Mouse (Mus musculus): ENCODE measurements around the gene Gorasp2.

The Gorasp2 gene

GRCm38 (mm10) chr2:70661715-70662495 is 529 bp downstream of the Gorasp2 start, which contains the start of gene Gm26558:
Gene Gm26558, minus strand, starts transcription at chr2:70662108.
- peak; percentile 42 for DNase-seq

DNA sequence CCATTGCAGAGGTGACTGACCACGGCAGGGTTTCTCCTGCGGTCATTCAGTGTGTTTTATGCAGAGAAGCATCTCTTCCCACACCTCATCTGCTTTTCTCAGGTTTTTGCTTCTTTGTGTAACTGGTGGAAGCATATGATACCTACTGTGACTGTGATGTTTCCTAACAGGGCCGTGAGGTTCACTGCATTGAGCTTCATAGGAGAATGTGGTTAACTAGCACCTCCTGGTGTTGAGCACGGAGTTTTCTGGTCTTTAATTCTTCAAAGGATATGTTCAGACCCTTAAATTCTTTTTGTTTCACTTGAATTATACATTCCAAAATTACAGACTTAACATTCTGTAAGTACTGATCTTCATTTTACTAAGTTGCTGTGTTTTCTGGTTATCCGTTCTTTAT is 2.4 kb downstream of the Gorasp2 start:
- no peak for DNase-seq

- no peak for DNase-seq
Observed at GRCm38 (mm10) chr2:70667016-70667415, 5.6 kb downstream of the Gorasp2 start.

GRCm38 (mm10) chr2:70669241-70669640 is 7.9 kb downstream of the Gorasp2 start:
- DNase-seq = no peak

GRCm38 (mm10) chr2:70669896-70670295 is 8.5 kb downstream of the Gorasp2 start:
- DNase-seq = no peak

GRCm38 (mm10) chr2:70672476-70672875 is 11.1 kb downstream of the Gorasp2 start:
- no peak for DNase-seq

DNA sequence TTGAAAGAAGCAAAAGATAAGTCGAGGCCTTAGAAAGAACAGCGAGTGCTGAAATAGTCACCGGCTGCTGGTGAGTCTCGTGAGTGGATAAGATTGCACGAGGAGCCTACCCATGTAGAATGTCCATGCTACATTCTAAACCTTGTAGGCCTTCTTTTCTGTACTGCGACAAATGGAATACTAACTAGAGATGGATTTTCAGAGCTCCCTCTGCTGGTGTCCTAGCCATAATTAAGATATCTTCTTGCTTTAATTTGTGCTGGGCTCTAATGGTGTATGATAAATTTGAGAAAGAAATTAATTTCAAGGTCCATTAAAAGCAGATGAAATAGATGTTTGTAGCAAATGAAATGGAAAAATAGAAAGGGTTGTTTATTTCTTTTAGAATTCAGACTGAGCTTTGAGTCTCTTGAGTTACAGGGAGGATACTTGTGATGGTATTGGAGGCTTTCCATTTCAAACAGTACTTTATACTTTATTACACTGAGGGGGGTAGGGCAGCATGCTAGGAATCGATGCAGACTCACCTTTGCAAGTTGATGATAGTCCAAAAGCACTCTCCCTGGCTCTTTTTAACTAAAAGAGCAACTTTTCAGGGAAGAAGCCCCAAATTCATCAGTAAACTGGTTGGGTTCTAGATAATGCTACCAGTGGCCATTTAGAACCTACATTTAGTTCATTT is 12.2 kb downstream of the Gorasp2 start:
- DNase-seq = no peak

GRCm38 (mm10) chr2:70682324-70682723 is 20.9 kb downstream of the Gorasp2 start:
- DNase-seq = no peak

GRCm38 (mm10) chr2:70688454-70689078 is 27.2 kb downstream of the Gorasp2 start:
- no peak for DNase-seq

DNA sequence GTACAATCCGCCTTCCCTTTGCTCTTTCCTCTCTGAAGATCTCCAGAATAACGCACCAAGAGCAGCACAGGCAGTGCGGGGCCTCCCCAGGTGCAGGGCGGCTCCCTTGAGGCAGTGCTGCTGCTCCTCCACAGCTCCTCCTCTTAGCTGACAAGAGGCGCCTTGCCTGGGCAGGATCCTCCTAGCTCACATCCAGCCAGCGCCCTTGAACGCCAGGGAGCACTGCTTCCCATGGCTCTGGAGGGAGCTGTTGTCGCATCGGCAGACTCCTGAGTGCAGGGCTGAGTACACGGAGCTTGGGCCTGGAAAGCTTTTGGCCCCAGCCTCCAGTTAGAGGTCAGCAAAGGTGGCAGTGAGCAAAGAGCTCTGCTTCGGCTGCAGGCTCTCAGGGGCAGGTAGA is 28.8 kb downstream of the Gorasp2 start:
- no peak for DNase-seq

DNA sequence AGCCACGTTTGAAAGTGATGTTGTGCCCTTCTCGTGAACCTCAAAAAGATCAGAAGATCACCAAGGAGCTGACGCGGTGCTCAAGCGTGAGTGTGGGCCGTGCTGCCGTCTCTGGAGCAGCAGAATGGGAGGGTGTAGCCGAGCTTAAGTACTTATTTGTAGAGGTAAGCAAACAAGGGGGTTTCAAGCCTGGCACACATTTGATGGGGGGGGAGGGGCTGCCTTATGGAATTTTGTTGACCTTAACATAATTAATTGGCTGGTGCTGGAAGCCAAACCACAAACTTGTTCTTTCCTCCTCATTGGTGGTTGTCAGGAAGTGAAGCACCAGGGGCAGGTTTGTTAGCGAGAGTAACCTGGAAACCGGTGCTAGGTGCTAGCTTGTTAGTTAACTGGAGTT is 34.3 kb downstream of the Gorasp2 start:
- no peak for DNase-seq

- no peak for DNase-seq
Observed at GRCm38 (mm10) chr2:70700851-70701250, 39.5 kb downstream of the Gorasp2 start.

DNA sequence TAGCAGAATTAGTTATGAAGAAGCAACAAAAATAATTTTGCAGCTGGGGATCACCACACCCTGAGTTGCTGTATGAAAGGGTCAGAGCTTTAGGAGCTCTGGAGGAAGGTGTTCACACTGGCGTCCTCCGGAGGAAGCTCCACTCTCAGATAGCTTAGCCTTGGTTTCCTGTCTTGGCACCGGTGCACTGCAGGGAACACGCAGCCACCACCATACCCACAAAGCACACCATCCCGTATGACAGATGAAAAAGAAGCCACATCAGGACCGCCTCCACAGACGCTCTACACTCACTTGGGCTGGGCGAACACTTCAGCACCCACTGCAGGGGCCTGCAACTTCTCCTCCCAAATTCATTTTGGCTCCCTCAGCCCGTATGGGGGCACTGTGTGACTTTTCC is 40.2 kb downstream of the Gorasp2 start:
- DNase-seq = no peak

- no peak for DNase-seq
Observed at GRCm38 (mm10) chr2:70702403-70702802, 41.0 kb downstream of the Gorasp2 start.

GRCm38 (mm10) chr2:70708986-70709730 is 47.8 kb downstream of the Gorasp2 start:
- DNase-seq = no peak

DNA sequence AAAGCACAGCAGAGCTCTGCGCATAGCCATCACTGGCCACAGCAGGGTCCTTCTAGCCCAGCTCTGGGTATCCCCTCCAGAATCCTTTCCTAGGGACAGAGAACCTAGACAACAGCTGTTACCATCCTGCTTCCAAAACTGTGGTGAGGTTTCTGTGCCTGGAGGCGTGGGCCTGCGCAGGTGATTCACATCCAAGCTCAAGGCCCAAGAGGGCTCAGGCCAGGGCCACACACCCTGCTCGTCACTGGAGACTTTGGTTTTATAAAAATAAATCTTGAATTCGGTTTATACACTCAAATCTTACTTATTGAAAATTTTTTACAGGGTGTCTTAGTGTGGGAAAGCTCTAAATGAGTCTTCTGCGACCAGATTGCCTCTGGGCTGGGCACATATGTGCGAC is 48.9 kb downstream of the Gorasp2 start:
- DNase-seq = no peak

DNA sequence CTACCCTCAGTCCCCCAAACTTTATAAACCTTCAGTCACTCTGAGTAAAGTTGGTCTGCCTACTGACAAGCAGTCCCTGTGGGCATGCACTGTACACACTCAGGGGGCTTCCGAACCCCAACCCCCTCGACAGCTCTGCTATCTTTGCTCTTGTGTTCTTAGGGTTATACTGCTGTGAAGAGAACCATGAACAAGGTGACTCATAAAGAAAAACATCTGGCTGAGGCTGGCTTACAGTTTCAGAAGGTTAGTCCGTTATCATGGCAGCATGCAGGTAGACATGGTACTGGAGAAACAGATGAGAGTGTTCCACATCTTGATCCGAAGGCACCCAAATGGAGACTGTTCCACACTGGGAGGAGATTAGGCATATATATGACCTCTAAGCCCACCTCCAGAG is 49.5 kb downstream of the Gorasp2 start:
- DNase-seq = no peak

GRCm38 (mm10) chr2:70723610-70724243 is 62.4 kb downstream of the Gorasp2 start:
- no peak for DNase-seq

DNA sequence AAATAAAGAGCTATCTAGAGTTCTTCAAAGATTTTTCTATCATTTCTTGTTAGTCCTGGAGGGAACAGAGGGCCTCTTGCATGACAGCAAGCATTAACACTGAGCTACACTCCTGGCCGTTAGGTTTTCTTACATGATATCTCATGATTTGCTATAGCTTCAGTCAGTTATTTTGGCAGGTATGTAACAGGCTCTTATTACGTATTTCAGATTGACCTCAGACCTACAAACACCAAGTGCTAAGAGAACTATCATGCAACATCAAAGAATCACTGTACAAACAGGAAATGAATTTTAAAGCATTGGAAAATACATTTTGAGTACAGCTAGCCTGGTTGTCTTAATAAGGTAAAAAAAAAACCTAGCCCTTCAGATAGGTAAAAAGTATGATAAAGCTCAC is 65.7 kb downstream of the Gorasp2 start:
- DNase-seq = no peak

- DNase-seq = no peak
Observed at GRCm38 (mm10) chr2:70735534-70735933, 74.2 kb downstream of the Gorasp2 start.

- no peak for DNase-seq
Observed at GRCm38 (mm10) chr2:70736008-70736407, 74.6 kb downstream of the Gorasp2 start.

DNA sequence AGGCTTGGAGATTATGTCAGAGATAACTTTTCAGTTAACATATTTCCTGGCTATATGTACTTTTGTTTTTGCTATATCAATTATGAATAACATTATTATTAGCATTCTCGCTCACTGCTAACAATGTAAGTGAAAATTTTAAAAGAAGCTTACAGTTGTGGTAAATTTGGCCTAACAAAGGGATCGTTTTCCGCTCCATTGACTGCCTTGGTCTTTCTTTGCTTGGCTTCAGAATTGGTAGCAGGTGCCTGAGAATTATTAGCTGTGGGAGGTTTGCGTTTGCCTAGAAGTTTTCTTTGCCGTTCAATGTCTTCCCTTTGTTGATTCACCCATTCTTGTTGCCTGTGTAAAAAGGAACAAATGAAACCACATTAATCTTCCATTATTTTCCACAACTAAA is 80.5 kb downstream of the Gorasp2 start:
- DNase-seq = no peak

DNA sequence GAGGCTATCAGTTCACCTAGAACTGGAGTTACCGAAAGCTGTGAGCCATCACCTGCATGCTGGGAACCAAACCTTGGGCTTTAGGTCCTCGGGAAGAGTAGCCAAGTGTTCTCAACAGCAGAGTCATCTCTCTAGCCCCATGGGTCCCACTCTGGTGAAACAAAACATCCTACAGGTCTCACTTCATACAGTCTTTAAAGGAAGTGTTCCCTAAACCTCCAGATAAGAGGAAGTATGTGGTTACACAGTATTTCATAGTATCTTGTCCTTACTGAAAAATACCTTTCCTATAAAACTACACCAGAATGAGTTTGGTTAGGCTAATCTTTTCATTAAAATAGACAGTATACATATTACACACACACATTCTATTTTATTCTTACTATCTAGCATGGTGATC is 81.2 kb downstream of the Gorasp2 start:
- DNase-seq = no peak
